Mouse (Mus musculus): Measurements from ENCODE around the gene Cops2.

Cops2 gene

GRCm38 (mm10) chr2:125826201-125826600 lies 32.7 kb downstream of the Cops2 start:
- no peak for DNase-seq (ENCODE audit: low spot score in 2 of 2)

- no peak for DNase-seq (ENCODE audit: low spot score in 2 of 2)
These were observed 38.5 kb downstream of the Cops2 start for GRCm38 (mm10) chr2:125820397-125820796.

- DNase-seq (ENCODE audit: low spot score in 2 of 2) = no peak
These were observed 44.9 kb downstream of the Cops2 start for GRCm38 (mm10) chr2:125813972-125814595.

DNA sequence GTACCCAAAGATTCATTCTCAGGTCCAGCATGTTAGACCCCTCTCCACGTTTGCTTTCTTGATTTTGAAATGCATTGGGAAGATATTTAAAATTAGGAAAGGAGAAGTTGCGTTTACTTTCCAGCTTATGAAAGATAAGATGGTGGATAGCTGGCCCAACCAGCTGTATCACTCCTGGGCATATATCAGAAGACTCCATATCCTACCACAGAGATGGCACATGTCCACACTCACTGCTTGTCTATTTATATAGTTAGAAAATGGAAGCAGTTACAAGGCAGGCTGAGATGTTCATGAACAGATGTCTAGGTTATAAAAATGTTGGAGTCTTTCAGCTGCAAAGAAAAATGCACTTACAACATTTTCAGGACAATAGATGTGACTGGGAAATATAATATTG lies 47.6 kb downstream of the Cops2 start:
- no peak for DNase-seq (ENCODE audit: low spot score in 2 of 2)

DNA sequence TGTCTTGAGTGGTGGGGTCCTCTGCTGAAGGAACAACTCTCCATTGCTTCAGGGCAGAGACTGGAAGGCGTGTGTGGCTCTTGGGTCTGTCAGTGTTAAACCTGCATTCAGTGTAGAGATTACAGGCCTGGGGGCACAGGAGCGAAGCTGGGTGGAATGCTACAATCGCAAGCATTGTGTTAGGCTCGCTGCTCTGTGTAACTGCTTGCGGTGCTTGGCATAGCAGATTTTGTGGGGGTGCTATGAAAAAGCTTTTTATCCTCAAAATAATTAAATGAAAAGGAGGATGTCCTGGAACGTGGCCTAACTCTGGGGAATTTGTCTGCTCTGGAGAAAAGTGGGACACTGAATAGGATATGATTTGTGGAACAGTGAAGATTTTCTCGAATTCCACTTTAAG lies 49.4 kb downstream of the Cops2 start:
- peak; percentile 58 to 62 for DNase-seq (ENCODE audit: low spot score in 2 of 2)

DNA sequence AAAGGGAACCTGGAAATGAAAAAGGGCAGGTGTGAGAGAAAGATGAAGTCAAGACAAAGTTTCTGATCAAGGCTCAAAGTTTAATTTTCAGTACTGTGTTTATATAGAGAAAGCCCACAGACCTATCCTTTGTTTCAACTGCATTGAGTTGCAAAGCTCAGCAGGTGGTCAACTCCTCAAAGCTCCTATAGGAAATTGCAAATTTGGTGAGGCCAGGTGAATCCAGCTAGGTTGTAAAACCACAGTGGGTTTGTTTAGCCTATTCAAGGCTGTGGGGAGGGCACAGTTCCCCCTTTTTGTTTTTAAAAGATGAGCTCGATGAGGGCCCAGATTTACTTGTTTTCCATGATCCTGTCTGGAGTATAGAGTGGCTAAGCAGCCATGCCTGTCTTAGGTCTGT lies 53.1 kb downstream of the Cops2 start:
- DNase-seq (ENCODE audit: low spot score in 2 of 2) = no peak

GRCm38 (mm10) chr2:125801947-125802346 lies 57.0 kb downstream of the Cops2 start:
- DNase-seq (ENCODE audit: low spot score in 2 of 2) = peak in 1 of 2 experiments; percentile 35

GRCm38 (mm10) chr2:125801038-125801437 lies 57.9 kb downstream of the Cops2 start:
- DNase-seq (ENCODE audit: low spot score in 2 of 2) = no peak

- no peak for DNase-seq (ENCODE audit: low spot score in 2 of 2)
These were observed 58.5 kb downstream of the Cops2 start for GRCm38 (mm10) chr2:125800428-125800827.

DNA sequence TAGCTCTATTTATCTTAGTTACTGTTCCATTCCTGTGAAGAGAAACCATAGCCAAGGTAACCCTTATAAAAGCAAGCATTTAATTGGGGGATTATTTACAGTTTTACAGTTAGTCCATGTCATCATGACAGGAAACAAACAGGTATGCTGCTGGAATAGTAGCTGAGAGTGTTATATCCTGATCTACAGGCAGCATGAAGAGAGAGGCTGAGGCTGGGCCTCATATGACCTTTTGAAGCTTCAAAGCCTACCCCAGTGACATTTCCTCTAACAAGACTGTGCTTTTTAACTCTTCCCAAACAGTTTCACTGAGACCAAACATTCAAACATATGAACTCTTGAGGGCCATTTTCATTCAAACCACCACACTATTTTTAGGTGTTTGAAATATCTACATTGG lies 61.1 kb downstream of the Cops2 start:
- DNase-seq (ENCODE audit: low spot score in 2 of 2) = no peak

DNA sequence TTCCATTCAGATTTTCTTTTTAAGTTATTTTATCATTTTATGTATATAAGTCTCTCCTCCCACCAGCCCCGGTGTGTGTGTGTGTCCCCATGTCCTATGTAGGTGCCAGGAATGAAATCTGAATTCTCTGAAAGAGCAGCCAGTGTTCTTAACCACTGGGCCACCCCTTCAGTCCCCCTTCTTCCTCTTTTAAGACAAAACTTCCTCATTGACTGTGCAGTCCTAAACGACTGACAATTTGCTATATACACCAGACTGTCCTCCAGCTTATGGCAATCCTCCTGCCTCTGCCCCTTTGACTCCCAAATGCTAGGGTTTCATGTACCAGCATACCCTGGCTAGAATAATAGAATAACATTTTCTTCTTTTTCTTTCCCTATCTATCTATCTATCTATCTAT lies 63.8 kb downstream of the Cops2 start:
- DNase-seq (ENCODE audit: low spot score in 2 of 2) = no peak

DNA sequence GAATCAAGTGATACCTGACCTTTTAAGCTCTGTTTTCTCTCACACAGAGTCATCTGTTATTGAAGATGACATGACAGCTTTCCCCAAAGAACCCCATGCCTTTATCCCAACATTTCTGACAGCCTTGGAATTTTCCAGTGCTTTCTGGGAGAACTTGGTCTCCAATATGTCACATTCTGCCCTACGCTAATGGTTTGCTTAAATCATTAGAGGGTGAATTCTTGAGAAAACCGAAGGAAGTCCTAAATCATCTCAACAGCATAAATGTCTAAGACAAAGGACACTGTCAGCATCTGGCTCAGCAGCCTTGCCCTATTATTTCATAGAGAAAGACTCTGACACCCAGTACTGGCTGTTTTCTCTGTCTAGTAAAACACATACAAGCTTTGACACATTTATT lies 64.8 kb downstream of the Cops2 start:
- no peak for DNase-seq (ENCODE audit: low spot score in 2 of 2)

GRCm38 (mm10) chr2:125792879-125793261 lies 66.1 kb downstream of the Cops2 start:
- DNase-seq (ENCODE audit: low spot score in 2 of 2) = no peak

DNA sequence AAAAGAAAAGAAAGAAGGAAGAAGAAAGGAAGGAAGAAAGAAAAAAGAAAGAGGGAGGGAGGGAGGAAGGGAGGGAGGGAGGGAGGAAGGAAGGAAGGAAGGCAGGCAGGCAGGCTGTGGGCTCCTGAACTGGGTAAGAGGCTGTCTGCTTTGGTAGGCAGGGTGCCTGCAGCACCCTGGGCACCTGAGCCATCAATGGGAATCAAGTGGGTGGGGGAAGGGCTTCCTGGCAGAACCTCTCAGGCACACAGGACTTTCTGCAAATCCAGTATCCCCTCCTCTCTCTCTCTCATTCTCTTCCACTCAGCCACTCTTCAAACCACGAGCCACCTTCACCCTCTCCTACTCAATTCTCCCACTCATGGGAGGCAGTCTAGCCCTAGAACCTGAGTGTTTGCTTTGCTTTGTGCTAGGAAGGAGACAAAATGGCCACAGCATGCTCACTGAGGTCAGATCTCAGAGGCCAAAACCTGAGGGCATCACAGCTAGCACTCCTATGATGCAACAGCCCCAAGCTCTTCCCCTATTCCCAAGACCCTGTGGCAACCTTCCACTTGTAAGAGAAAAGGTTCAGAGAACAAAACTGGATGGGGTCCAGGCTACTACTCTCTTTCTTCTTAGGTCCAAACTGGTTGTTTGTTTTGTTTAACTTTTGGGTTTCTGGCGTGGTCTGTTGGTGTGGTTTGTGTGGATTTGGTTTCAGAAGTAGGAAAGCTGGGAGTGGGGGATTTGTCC lies 66.6 kb downstream of the Cops2 start:
- DNase-seq (ENCODE audit: low spot score in 2 of 2) = no peak

GRCm38 (mm10) chr2:125791485-125791885 lies 67.5 kb downstream of the Cops2 start:
- DNase-seq (ENCODE audit: low spot score in 2 of 2) = no peak

DNA sequence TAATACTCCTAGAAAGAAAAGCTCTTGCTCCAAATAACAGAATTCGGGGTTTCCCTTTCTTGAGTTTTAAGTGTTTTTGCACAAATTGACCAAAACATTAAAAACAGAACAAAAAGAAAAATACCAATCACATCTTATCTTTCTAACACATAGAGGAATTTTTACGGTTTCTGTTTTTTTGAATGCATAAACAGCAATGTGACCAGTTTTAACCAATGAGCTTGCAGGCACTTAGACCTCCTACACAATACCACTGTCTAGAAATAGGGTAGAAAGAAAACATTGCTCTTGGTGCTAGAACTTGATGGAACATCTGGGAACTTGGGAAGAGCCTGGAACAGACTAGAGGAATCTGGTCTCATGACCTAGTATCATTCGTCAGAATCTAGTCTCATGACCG lies 68.7 kb downstream of the Cops2 start:
- DNase-seq (ENCODE audit: low spot score in 2 of 2) = no peak

- DNase-seq (ENCODE audit: low spot score in 2 of 2) = no peak
These were observed 69.7 kb downstream of the Cops2 start for GRCm38 (mm10) chr2:125789265-125789664.

GRCm38 (mm10) chr2:125788785-125789184 lies 70.2 kb downstream of the Cops2 start:
- no peak for DNase-seq (ENCODE audit: low spot score in 2 of 2)

DNA sequence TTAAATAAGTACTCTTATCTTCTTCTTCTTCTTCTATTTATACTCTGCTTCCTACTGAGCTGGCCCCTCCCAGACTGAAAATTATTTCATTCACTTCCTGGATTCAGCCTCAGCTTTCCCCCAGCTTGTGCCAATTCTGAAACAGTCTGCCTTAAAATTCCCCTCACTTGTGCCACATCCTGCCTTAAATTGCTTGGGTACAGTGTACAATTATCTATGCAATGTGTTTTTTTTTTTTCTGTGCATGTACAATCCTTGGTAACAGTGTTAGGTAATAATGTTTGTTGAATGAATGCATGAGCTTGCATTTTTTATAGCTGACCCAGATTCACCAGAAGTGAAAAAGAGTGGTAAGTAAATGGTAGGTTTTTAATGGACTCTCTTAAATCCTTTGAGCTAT lies 70.6 kb downstream of the Cops2 start:
- DNase-seq (ENCODE audit: low spot score in 2 of 2) = no peak

DNA sequence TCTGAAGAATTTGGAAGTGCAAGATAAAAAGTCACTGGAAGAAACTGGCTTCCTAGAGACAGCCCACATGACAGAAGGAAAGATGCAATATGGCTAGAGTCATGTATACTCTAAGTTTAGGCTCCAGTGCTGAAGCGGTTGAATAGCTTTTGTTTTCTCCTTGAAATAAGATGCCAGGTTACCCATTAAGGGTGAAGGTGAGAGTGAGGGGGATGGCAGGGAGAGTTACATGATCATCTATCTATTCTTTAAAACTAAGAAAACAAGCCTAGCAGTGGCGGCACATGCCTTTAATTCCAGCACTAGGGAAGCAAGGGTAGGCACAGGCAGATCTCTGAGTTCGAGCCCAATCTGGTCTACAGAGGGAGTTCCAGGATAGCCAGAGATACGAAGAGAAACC lies 73.9 kb downstream of the Cops2 start:
- DNase-seq (ENCODE audit: low spot score in 2 of 2) = no peak

DNA sequence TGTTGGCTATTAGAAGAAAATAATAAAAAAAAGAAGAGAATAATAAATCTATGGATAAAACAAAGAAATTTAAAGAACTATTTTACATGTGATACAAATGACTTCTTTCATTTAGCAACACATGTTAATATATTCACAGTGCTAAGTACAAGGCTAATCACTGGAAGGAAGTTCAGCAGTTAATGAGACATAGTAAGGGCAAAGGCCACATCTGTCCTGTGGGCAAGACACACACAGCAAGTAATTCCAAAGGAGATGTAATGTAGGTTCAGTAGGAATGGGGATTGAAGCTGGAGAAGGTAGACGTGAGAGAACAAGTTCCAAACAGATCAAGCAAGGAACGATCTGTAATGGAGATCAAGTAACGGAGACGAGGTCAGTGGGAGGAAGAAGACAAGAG lies 74.5 kb downstream of the Cops2 start:
- no peak for DNase-seq (ENCODE audit: low spot score in 2 of 2)

DNA sequence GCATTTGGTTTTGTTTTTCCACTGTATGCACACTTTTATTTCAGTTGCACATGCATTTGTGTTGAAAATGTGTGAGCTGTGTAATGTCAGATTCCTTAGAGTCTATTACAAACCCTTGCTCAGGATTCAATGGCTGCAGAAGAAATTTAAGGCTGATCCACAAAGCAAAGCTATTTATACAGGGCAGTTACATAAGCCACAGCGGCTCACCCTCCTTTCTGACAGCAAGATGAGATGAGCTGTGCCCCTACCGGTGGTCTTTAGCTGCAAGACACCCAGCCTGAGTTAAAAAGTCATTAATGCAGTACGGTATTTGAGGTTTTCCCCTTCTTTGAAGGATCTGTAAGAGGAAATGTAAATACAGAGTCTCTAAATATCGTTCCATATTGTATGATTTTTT lies 75.1 kb downstream of the Cops2 start:
- peak in 1 of 2 experiments; percentile 46 for DNase-seq (ENCODE audit: low spot score in 2 of 2)

- DNase-seq (ENCODE audit: low spot score in 2 of 2) = peak; percentile 96 to 97
These were observed 76.2 kb downstream of the Cops2 start, which contains the start of gene Secisbp2l for GRCm38 (mm10) chr2:125782719-125783109. Gene Secisbp2l (minus strand): TSS chr2:125782870.

Measured in right cerebral cortex, adult 2 months (tissue).